Mouse (Mus musculus) liver, embryonic 13.5 days (tissue): Measurements from ENCODE around the gene Arid1a. TPM values are rescaled to one million over a fixed set of nuclear protein-coding genes. Genes with fewer than 3 reads are reported as not detected.
A peak's percentile ranks its signal among the peaks of the same experiment; 100 is the strongest.
"Not testable (repeated sequence)": the region's sequence is repeated elsewhere in the genome, so short reads cannot be mapped to it uniquely, and the experiment has no call there.

Experiments
- ATAC-seq: fragments of 200-750 bp; cut with Nextera tagmentation; 2 replicates; pipeline ENCODE4 v1.8.0; 2017; ENCODE audit warnings: low read depth, mild to moderate bottlenecking, moderate number of reproducible peaks, moderate library complexity
- DNase-seq: peaks from one replicate; pipeline ENCODE4 v3.0.0; 2022
- H3K27ac ChIP-seq: fragments of 300-500 bp; sonication (generic); 2 replicates; pipeline ENCODE4 v1.5.1; 2015; ENCODE audit warnings: moderate library complexity, mild to moderate bottlenecking, inconsistent platforms
- H3K27me3 ChIP-seq: fragments of 300-500 bp; sonication (generic); 2 replicates; pipeline ENCODE4 v1.6.1; 2015; ENCODE audit warnings: mild to moderate bottlenecking, inconsistent platforms
- H3K36me3 ChIP-seq: fragments of 300-500 bp; sonication (generic); 2 replicates; pipeline ENCODE4 v1.6.1; 2015; ENCODE audit warnings: mild to moderate bottlenecking, inconsistent platforms
- H3K4me1 ChIP-seq: fragments of 300-500 bp; sonication (generic); replicated peaks from 2 replicates; pipeline ENCODE4 v1.6.1; 2015; ENCODE audit warnings: inconsistent platforms
- H3K4me2 ChIP-seq: fragments of 300-500 bp; sonication (generic); 2 replicates; pipeline ENCODE4 v1.6.1; 2015; ENCODE audit warnings: inconsistent platforms, mild to moderate bottlenecking, moderate library complexity
- H3K4me3 ChIP-seq: fragments of 300-500 bp; sonication (generic); replicated peaks from 2 replicates; pipeline ENCODE4 v1.5.1; 2015; ENCODE audit warnings: mild to moderate bottlenecking, inconsistent platforms
- H3K9ac ChIP-seq: fragments of 300-500 bp; sonication (generic); 2 replicates; pipeline ENCODE4 v1.6.1; 2015; ENCODE audit warnings: mild to moderate bottlenecking, inconsistent platforms
- H3K9me3 ChIP-seq: fragments of 300-500 bp; sonication (generic); replicated peaks from 2 replicates; pipeline ENCODE4 v1.6.1; 2016; ENCODE audit warnings: inconsistent platforms
- WGBS: fragments of 180-500 bp; shearing (Covaris S2); methylation state at CpG from one replicate; pipeline ENCODE4 v1.1.7; 2015; ENCODE audit not compliant: insufficient replicate concordance; 5-methylcytosine and 5-hydroxymethylcytosine counted together
- polyA plus RNA-seq: library from polyadenylated mRNA; unstranded; fragments of >200 nt; fragmentation: Nextera tagmentation; extraction: Ambion mirVana; gene quantifications from 2 replicates; pipeline ENCODE4 v1.2.1, GENCODE M21; 2015

The Arid1a gene
- polyA plus RNA-seq, 1 experiment from 2014 or later = 9.0 TPM

DNA sequence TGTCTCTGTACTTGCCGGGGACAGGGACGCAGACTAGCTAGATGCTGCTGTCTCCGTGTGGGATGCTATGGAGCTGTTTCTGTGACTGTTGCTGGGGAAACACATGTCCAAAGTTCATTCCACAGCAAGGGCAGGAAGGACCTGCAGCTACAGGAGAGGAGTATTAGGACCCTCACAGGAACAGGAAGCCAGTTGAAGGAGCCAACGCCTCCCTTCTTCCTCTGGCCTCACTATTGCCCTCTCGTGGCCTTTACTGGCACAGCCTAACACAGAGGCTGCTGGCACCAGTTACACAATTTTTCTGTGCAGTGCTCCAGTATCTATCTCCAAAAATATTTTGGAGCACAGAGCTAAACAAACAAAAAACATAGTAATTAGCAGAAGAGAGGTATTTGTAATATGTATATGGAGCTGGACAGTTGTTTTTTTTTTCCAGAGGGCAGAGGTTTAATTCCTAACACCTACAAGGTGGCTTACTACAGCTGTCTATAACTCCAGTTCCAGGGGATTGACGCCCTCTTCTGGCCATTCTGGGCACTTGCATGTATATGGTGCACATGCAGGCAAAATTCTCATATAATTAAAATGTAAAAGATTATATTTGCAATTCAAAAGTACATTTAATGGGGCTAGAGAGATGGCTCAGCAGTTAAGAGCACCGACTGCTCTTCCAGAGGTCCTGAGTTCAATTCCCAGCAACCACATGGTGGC, 106.4 kb downstream of the Arid1a start, which contains the start of gene Zdhhc18:
Gene Zdhhc18 (minus strand): TSS at position 166 of the 711 bp plus-strand sequence.
- Histone ChIP-seq H3K27me3 (no peaks in the 10 kb centered on the region), H3K4me3 (peak within 1 kb of the TSS; percentile 47), H3K9ac (peak within 1 kb of the TSS; percentile 47; the same call in 1 of the 2 replicates), H3K9me3 (no peaks in the 10 kb centered on the region), H3K27ac (peak within 1 kb of the TSS; percentile 5; the same call in 1 of the 2 replicates), H3K4me2 (peak within 1 kb of the TSS; percentile 59), H3K36me3 (no peaks in the 10 kb centered on the region), H3K4me1 (peaks cover 9% of the 10 kb centered on the region)
- DNase-seq (peak; percentile 64), ATAC-seq (peak; percentile 75)
- 27% methylated on average over 7 of the region's 7 CpGs for WGBS

- not testable (repeated sequence) for H3K36me3 ChIP-seq, H3K27me3 ChIP-seq, H3K9me3 ChIP-seq, H3K4me1 ChIP-seq, H3K27ac ChIP-seq, ATAC-seq, DNase-seq
- H3K9ac ChIP-seq = 0 out of 2 replicates have a peak overlapping the region, but pooled peaks have one; percentile 47
- H3K4me2 ChIP-seq = peak overlapping the region; percentile 59
- H3K4me3 ChIP-seq = peak overlapping the region; percentile 47
- WGBS = 67% methylated on average over 5 of the region's 5 CpGs
These were observed 107.1 kb downstream of the Arid1a start for GRCm38 (mm10) chr4:133649464-133649863.

DNA sequence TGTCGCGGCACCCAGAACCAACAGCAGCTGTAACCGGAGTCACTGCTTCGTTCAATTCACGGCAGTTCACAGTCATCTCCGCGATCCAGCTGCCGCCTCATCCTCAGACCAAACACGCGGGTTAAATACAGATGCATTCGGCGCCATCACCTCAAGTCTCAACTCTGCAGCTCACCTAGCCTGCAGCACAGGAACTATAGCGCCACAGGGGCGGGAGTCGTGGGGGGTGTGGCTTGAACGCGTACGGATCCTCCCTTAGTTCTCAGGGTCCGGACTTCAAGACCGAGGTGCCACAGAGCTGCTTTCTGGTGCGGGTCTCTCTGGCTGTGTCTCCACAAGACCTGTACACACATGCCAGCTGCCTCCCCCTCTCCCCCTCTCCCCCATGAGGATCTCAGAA, 110.9 kb downstream of the Arid1a start:
- Histone ChIP-seq H3K9ac (no peak overlapping the region), H3K36me3 (no peaks in the 10 kb centered on the region), H3K27ac (no peak overlapping the region), H3K4me2 (no peak overlapping the region), H3K9me3 (no peaks in the 10 kb centered on the region; the same call in 1 of the 2 replicates), H3K4me1 (peaks cover 6% of the 10 kb centered on the region), H3K4me3 (no peak overlapping the region), H3K27me3 (no peaks in the 10 kb centered on the region)
- ATAC-seq = no peak
- WGBS = 55% methylated on average over 21 of the region's 21 CpGs
- no peak for DNase-seq

- Histone ChIP-seq H3K27ac (no peak overlapping the region), H3K9ac (no peak overlapping the region), H3K4me3 (no peak overlapping the region), H3K36me3 (no peaks in the 10 kb centered on the region), H3K4me1 (peaks cover 6% of the 10 kb centered on the region), H3K9me3 (no peaks in the 10 kb centered on the region; the same call in 1 of the 2 replicates), H3K4me2 (no peak overlapping the region), H3K27me3 (no peaks in the 10 kb centered on the region)
- ATAC-seq = no peak
- 74% methylated on average over 3 of the region's 3 CpGs for WGBS
- no peak for DNase-seq
These were observed 111.4 kb downstream of the Arid1a start for GRCm38 (mm10) chr4:133645195-133645594.

GRCm38 (mm10) chr4:133634043-133634410, 122.5 kb downstream of the Arid1a start:
- Histone ChIP-seq H3K27me3 (no peaks in the 10 kb centered on the region), H3K36me3 (no peaks in the 10 kb centered on the region), H3K4me1 (peaks cover 40% of the 10 kb centered on the region), H3K4me3 (peak overlapping the region; percentile 76; the same call in 1 of the 2 replicates), H3K9me3 (no peaks in the 10 kb centered on the region), H3K27ac (no peak overlapping the region), H3K4me2 (peak overlapping the region; percentile 84), H3K9ac (peak overlapping the region; percentile 82; the same call in 1 of the 2 replicates)
- DNase-seq (no peak), ATAC-seq (no peak)
- WGBS = 71% methylated on average over 5 of the region's 5 CpGs

GRCm38 (mm10) chr4:133633332-133634042, 123.1 kb downstream of the Arid1a start:
- H3K9ac ChIP-seq = peak overlapping the region; percentile 82
- WGBS = 9% methylated on average over 38 of the region's 47 CpGs
- DNase-seq (peak; percentile 78), ATAC-seq (peak; percentile 88)
- H3K27ac ChIP-seq = peak overlapping the region; percentile 43
- no peaks in the 10 kb centered on the region for H3K27me3 ChIP-seq
- H3K4me2 ChIP-seq = peak overlapping the region; percentile 84
- H3K36me3 ChIP-seq = no peaks in the 10 kb centered on the region
- no peaks in the 10 kb centered on the region for H3K9me3 ChIP-seq
- H3K4me1 ChIP-seq = peaks cover 40% of the 10 kb centered on the region
- peak overlapping the region; percentile 76 for H3K4me3 ChIP-seq

DNA sequence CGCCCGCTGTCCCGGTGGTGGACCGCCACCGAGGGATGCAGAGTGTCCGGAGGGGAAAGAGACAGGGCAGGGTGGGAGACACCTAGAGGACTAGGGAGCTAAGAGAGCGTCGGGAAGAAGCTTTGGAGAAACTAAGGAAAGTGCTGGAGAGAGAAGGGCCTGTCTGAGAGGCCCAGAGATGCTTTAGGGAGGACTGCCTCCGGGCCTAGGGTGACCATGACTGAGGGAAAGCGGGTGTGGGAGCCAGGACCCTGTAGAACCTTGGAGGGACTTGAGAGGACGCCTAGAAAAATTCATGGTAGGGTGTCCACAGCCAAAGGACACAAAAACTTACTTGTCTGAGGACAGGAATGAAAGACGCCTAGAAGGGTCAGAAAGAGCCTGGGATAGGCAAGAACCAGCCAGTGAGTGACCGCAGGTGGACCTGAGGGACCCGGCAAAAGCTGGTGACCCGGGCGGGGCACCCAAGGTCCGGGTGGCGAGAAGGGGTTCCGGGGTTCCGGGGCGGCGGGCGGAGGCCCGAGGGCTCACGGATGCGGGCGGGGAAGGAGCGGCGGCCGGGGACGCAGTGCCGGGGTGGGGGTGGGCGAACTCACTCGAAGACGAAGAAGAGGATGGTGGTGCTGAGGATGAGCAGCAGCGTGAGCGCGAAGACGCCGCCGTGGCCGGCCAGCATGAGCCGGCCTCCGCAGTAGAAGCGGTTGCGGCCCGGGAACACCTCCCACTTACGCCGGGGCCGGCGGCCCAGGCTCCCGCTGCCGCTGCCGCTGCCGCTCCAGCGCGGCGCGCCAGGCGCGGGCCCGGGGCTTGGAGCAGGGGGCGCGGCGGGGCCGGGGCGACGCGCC, 123.9 kb downstream of the Arid1a start:
- H3K36me3 ChIP-seq = no peaks in the 10 kb centered on the region
- H3K27ac ChIP-seq = peak overlapping the region; percentile 43
- ATAC-seq (peak; percentile 69), DNase-seq (no peak)
- H3K9ac ChIP-seq = peak overlapping the region; percentile 82
- peak overlapping the region; percentile 84 for H3K4me2 ChIP-seq
- peak overlapping the region; percentile 76 for H3K4me3 ChIP-seq
- peaks cover 40% of the 10 kb centered on the region for H3K4me1 ChIP-seq
- H3K27me3 ChIP-seq = no peaks in the 10 kb centered on the region
- H3K9me3 ChIP-seq = no peaks in the 10 kb centered on the region
- 3% methylated on average over 51 of the region's 69 CpGs for WGBS

DNA sequence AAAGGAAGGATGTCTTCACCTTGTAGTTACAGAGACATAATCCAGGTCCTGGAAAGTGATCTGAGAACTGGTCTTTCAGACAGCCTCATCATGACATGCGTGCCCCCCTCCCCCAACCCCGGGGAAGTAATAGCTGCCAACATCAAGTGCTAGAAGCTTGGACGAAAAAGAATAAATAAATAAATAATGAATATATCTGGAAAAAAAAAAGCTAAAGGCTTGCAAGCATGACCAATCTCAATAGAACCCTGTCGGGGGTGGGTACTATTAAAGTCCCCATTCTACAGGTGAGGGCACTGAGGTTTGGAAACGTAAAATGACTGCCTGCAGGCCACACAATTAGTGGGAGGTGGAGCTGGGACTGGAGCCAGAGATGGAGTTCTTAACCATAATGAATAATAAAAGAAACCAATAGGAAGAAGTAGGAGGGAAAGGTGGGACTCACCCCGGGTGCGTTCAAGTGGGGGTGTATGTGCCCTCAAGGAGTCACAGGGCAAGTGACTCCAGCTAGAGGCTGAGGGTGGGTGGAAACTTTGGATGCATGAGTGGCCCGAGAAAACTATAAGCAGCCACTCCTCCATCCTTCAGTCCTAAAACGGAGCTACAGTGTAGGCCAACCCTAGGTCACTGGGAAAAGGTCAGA, 124.7 kb downstream of the Arid1a start:
- no peak for ATAC-seq
- H3K4me1 ChIP-seq = peaks cover 42% of the 10 kb centered on the region
- no peak for DNase-seq
- H3K4me2 ChIP-seq = peak overlapping the region; percentile 84
- H3K9me3 ChIP-seq = no peaks in the 10 kb centered on the region
- 53% methylated on average over 9 of the region's 9 CpGs for WGBS
- no peak overlapping the region for H3K27ac ChIP-seq
- peaks cover 4% of the 10 kb centered on the region; the same call in 1 of the 2 replicates for H3K36me3 ChIP-seq
- H3K4me3 ChIP-seq = peak overlapping the region; percentile 76
- H3K27me3 ChIP-seq = no peaks in the 10 kb centered on the region
- peak overlapping the region; percentile 82 for H3K9ac ChIP-seq

- 64% methylated on average over 14 of the region's 14 CpGs for WGBS
- H3K9me3 ChIP-seq = no peaks in the 10 kb centered on the region
- H3K36me3 ChIP-seq = peaks cover 10% of the 10 kb centered on the region; the same call in 1 of the 2 replicates
- H3K4me2 ChIP-seq = peak overlapping the region; percentile 84
- no peak overlapping the region for H3K27ac ChIP-seq
- H3K9ac ChIP-seq = 0 out of 2 replicates have a peak overlapping the region, but pooled peaks have one; percentile 82
- H3K27me3 ChIP-seq = no peaks in the 10 kb centered on the region
- DNase-seq = no peak
- no peak for ATAC-seq
- peak overlapping the region; percentile 76; the same call in 1 of the 2 replicates for H3K4me3 ChIP-seq
- peaks cover 49% of the 10 kb centered on the region for H3K4me1 ChIP-seq
These were observed 125.3 kb downstream of the Arid1a start for GRCm38 (mm10) chr4:133631071-133631768.

DNA sequence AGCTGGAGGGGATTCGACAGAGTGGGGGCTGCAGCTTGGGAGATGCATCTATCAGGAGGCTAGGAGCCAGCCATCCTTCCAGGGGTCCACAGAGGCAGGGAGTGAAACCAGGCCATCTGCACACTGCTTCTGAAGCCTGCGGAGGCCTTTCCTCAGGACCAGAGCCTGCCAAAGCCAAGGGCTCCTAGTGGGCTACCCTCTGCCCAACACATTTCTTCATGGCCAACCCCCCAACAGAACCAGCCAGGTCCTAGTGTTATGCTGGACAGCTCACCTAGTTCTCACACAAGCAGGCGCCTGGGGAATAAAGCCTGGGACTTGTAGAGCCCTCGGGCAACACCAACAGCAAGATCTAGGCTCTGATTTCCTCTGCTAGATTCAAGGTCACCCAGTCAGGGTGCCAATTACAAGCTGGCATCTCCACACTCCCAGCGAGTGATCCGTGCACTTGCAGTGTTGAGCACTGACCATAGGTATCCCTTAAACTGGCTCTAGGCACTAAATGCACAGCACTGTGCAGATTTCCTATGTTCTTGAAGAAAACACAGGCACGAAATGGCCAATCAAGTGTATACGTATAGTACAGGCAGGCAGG, 126.1 kb downstream of the Arid1a start:
- Histone ChIP-seq H3K4me2 (no peak overlapping the region), H3K4me3 (no peak overlapping the region), H3K27me3 (no peaks in the 10 kb centered on the region), H3K9me3 (no peaks in the 10 kb centered on the region), H3K9ac (no peak overlapping the region), H3K4me1 (peaks cover 57% of the 10 kb centered on the region), H3K27ac (no peak overlapping the region), H3K36me3 (peaks cover 16% of the 10 kb centered on the region; the same call in 1 of the 2 replicates)
- DNase-seq (no peak), ATAC-seq (no peak)
- 80% methylated on average over 8 of the region's 8 CpGs for WGBS
